Mouse (Mus musculus) bone marrow, adult 2 months (tissue): ENCODE data around the gene Alkbh4.

Source experiments
- CTCF ChIP-seq: fragments of 200-500 bp; IDR thresholded peaks from 2 replicates; pipeline ENCODE4 v1.5.1; 2011; ENCODE audit warnings: low read length, control low read depth; ENCODE audit not compliant: control insufficient read depth, insufficient read depth
- POLR2A ChIP-seq: fragments of 200-500 bp; IDR thresholded peaks from 2 replicates; pipeline ENCODE4 v1.6.1; 2011; ENCODE audit warnings: low read depth, mild to moderate bottlenecking, control low read depth, low read length, borderline replicate concordance; ENCODE audit not compliant: control insufficient read depth

DNA sequence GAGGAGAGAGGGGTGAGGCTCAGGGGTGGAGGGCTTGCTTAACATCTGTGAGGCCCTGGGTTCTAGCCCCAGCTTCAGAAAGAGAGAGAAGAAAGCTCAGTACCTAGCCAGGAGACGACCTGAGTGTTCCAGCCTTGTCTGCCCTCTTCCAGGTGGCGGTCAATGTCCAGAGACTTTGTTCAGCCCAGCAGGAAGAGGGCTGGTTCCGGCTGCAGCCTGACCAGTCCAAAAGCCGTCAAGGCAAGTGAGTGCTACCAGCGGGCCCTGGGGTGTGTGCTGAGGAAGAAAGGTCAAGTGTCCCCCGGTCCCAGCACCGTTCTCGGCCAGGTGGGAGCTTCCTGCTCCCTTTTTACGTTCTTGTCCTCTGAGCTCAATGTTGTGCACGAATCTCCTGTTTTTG is 37.4 kb upstream of the Alkbh4 start:
- TF ChIP-seq CTCF (no peak), POLR2A (no peak)
